Mouse (Mus musculus) liver, embryonic 14.5 days (tissue): Measurements from ENCODE around the gene Samd14.

ENCODE experiments used
- CTCF ChIP-seq: IDR thresholded peaks from 2 replicates; pipeline ENCODE4 v1.5.1; 2016; ENCODE audit warnings: antibody characterized with exemption, low read depth, control low read depth
- EP300 ChIP-seq: IDR thresholded peaks from 2 replicates; pipeline ENCODE4 v1.6.1; 2016; ENCODE audit warnings: antibody characterized with exemption, low read depth

GRCm38 (mm10) chr11:94992754-94993606 lies 16.7 kb upstream of the Samd14 start:
- TF ChIP-seq CTCF (no peak), EP300 (no peak)
